13 mouse cellular contexts compared by ENCODE assay signal in the genomic region with DNA sequence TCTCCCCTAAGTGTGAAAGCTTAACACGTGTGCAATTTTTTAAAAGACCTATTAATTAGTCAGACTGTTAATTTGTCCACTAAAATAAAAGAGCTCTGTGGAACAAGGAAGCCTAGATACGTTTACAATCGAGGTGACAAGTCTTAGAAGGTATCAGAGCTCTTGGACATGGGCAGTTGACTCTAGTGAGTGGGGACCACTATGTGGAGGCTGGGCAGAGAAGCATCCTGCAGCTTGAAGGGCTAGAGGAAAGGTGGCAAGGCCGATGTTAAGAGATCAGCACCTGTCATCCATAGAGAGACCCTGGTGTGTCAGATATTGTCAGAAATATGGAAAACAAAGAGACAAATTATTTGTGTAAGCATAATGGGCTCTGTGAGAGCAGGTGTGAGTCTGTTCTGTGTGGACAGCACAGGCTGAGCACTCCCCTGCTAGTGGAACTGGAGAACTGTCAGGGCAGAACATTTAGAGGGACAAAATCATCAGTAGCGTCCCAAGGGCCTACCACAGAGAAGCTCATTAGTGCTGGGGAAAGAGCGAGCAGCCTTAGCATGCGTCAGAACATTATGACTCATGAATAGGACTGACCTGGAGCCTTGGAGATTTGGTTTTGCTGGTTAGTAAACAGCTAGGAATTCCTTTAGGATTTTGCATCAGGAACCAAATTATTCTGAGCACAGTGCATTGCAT.
DNase-seq lines count a peak whose midpoint lies in the region; ATAC-seq and TF ChIP-seq lines count a peak whose summit lies in the region.
"Had no signal": no experiment of that assay in that cellular context is flagged by ENCODE, and none has a peak within 500 bp of the region (broad histone marks: within the 10 kb centered on the region; RNA-seq: fewer than 3 reads in every experiment).

No protein-coding gene starts in this region.

- no peak overlapping the region for H3K9ac ChIP-seq in hindbrain, embryonic 13.5 days
- H3K9ac ChIP-seq in midbrain, postnatal 0 days (replicated peaks; ENCODE audit: low read length, poor library complexity, severe bottlenecking), result no peak overlapping the region

- no peaks in the 10 kb centered on the region for H3K27me3 ChIP-seq in hindbrain, embryonic 13.5 days
- no peaks in the 10 kb centered on the region for H3K27me3 ChIP-seq in midbrain, postnatal 0 days (ENCODE audit: insufficient read depth, low read length)

- H3K36me3 ChIP-seq in hindbrain, embryonic 13.5 days, result no peaks in the 10 kb centered on the region
- no peaks in the 10 kb centered on the region for H3K36me3 ChIP-seq in midbrain, postnatal 0 days (ENCODE audit: insufficient read depth, low read length)

- no peak overlapping the region for H3K4me2 ChIP-seq in hindbrain, embryonic 13.5 days
- H3K4me2 ChIP-seq in midbrain, postnatal 0 days (ENCODE audit: low read depth, low read length, poor library complexity, severe bottlenecking), result no peak overlapping the region

- H3K9me3 ChIP-seq in hindbrain, embryonic 13.5 days, result no peaks in the 10 kb centered on the region
- no peaks in the 10 kb centered on the region for H3K9me3 ChIP-seq in midbrain, postnatal 0 days (ENCODE audit: low read length)

- DNase-seq in adrenal gland, adult 8-10 months, result peak; percentile 30
- DNase-seq in adrenal gland, adult 18-20 months (ENCODE audit: low spot score in 2 of 2), result no peak
- DNase-seq in NIH3T3 (ENCODE audit: low read depth), result peak; percentile 86
- peak; percentile 37 for DNase-seq in midbrain, postnatal 0 days (ENCODE audit: low spot score)
- no peak for DNase-seq in spleen, adult 18-20 months
- DNase-seq in thymus, postnatal 10 days (ENCODE audit: low spot score in 2 of 2), result no peak
- DNase-seq in layer of hippocampus, adult 9-11 months, result no peak
- DNase-seq: heart, postnatal 4 days; kidney, postnatal 10 days; lung, postnatal 14 days; right cerebral cortex, postnatal 14 days had no signal

- WGBS in hindbrain, embryonic 13.5 days, result 41% methylated on average over 7 of the region's 7 CpGs
- WGBS in midbrain, postnatal 0 days, result 58% methylated on average over 7 of the region's 7 CpGs

- no peak for TF ChIP-seq CTCF in midbrain, postnatal 0 days (IDR thresholded peaks at IDR 0.05)

- peak; percentile 71 for ATAC-seq in hindbrain, embryonic 13.5 days (ENCODE audit: low FRiP score)
- ATAC-seq in midbrain, postnatal 0 days (ENCODE audit: low FRiP score), result no peak; the same call in 1 of the 2 replicates

- H3K27ac ChIP-seq in hindbrain, embryonic 13.5 days, result peak overlapping the region; percentile 86
- H3K27ac ChIP-seq in midbrain, postnatal 0 days (ENCODE audit: low read depth, low read length), result no peak overlapping the region
- H3K27ac ChIP-seq: left cerebral cortex, adult 2 months had no signal

- peaks cover 40% of the 10 kb centered on the region for H3K4me1 ChIP-seq in hindbrain, embryonic 13.5 days (replicated peaks)
- H3K4me1 ChIP-seq in midbrain, postnatal 0 days (ENCODE audit: insufficient read depth, low read length), result peaks cover 9% of the 10 kb centered on the region

- H3K4me3 ChIP-seq in hindbrain, embryonic 13.5 days, result no peak overlapping the region
- H3K4me3 ChIP-seq in midbrain, postnatal 0 days (ENCODE audit: low read depth, low read length), result no peak overlapping the region
- H3K4me3 ChIP-seq: left cerebral cortex, adult 2 months had no signal

Comparison
In these comparisons a context has a peak if more than half of its experiments do, and no peak if none do; other contexts are left out.
1. DNase-seq: peak in adrenal gland, adult 8-10 months (single experiment), NIH3T3 (single experiment) and midbrain, postnatal 0 days (single experiment); none in adrenal gland, adult 18-20 months (0 of 2), spleen, adult 18-20 months (0 of 2), thymus, postnatal 10 days (0 of 2) and layer of hippocampus, adult 9-11 months (single experiment).